Mouse (Mus musculus) heart, embryonic 14.5 days (tissue): ENCODE data around the gene Add2. TPM values are rescaled to one million over a fixed set of nuclear protein-coding genes. Genes with fewer than 3 reads are reported as not detected.

ENCODE experiments used
- ATAC-seq: fragments of 200-750 bp; cut with Nextera tagmentation; 2 replicates; pipeline ENCODE4 v1.8.0; 2017; ENCODE audit warnings: low read depth, moderate TSS enrichment; ENCODE audit not compliant: insufficient number of reproducible peaks, insufficient read depth, low FRiP score
- H3K27ac ChIP-seq, 2 experiments: fragments of 200-500 bp in 1 of 2; fragments of 300-500 bp in 1 of 2; sonication (generic) in 1 of 2; replicated peaks in 1 of 2; 2 replicates each; pipeline ENCODE4 v1.5.1; 2012 to 2014; ENCODE audit warnings: low read depth in 2 of 2, low read length in 2 of 2, control low read depth in 1 of 2, mild to moderate bottlenecking in 1 of 2, mixed read lengths in 1 of 2; ENCODE audit not compliant: control insufficient read depth in 1 of 2, insufficient read depth in 1 of 2
- H3K27me3 ChIP-seq: fragments of 300-500 bp; sonication (generic); 2 replicates; pipeline ENCODE4 v1.6.1; 2014; ENCODE audit warnings: mild to moderate bottlenecking, low read length, control low read depth; ENCODE audit not compliant: control insufficient read depth, insufficient read depth
- H3K36me3 ChIP-seq: fragments of 300-500 bp; sonication (generic); 2 replicates; pipeline ENCODE4 v1.6.1; 2014; ENCODE audit warnings: mild to moderate bottlenecking, control low read depth, low read length, mixed read lengths; ENCODE audit not compliant: control insufficient read depth, insufficient read depth
- H3K4me1 ChIP-seq, 2 experiments: fragments of 200-500 bp in 1 of 2; fragments of 300-500 bp in 1 of 2; sonication (generic) in 1 of 2; 2 replicates each; pipeline ENCODE4 v1.6.1; 2012 to 2014; ENCODE audit warnings: low read length in 2 of 2, control low read depth in 1 of 2, mixed read lengths in 1 of 2; ENCODE audit not compliant: control insufficient read depth in 2 of 2, insufficient read depth in 2 of 2
- H3K4me2 ChIP-seq: fragments of 300-500 bp; sonication (generic); 2 replicates; pipeline ENCODE4 v1.6.1; 2014; ENCODE audit warnings: mild to moderate bottlenecking, low read length
- H3K4me3 ChIP-seq, 2 experiments: fragments of 200-500 bp in 1 of 2; fragments of 300-500 bp in 1 of 2; sonication (generic) in 1 of 2; 2 replicates each; pipeline ENCODE4 v1.5.1; 2012 to 2014; ENCODE audit warnings: low read length in 2 of 2, mild to moderate bottlenecking in 2 of 2, control low read depth in 1 of 2, low read depth in 1 of 2, moderate library complexity in 1 of 2; ENCODE audit not compliant: control insufficient read depth in 1 of 2, insufficient read depth in 1 of 2
- H3K9ac ChIP-seq: fragments of 300-500 bp; sonication (generic); 2 replicates; pipeline ENCODE4 v1.6.1; 2014; ENCODE audit warnings: mild to moderate bottlenecking, low read length
- H3K9me3 ChIP-seq: fragments of 300-500 bp; sonication (generic); 2 replicates; pipeline ENCODE4 v1.6.1; 2016; ENCODE audit warnings: low read length, control low read depth; ENCODE audit not compliant: control insufficient read depth
- WGBS: fragments of 180-500 bp; shearing (Covaris S2); extraction: QIAGEN DNeasy Blood & Tissue Kit; methylation state at CpG from one replicate; pipeline ENCODE4 v1.1.7; 2014; 5-methylcytosine and 5-hydroxymethylcytosine counted together
- polyA plus RNA-seq: library from polyadenylated mRNA; unstranded; fragments of >200 nt; fragmentation: Nextera tagmentation; extraction: Ambion mirVana; gene quantifications from 2 replicates; pipeline ENCODE4 v1.2.1, GENCODE M21; 2014

Add2 gene
- polyA plus RNA-seq, 1 experiment from 2014 or later = 2.3 TPM

DNA sequence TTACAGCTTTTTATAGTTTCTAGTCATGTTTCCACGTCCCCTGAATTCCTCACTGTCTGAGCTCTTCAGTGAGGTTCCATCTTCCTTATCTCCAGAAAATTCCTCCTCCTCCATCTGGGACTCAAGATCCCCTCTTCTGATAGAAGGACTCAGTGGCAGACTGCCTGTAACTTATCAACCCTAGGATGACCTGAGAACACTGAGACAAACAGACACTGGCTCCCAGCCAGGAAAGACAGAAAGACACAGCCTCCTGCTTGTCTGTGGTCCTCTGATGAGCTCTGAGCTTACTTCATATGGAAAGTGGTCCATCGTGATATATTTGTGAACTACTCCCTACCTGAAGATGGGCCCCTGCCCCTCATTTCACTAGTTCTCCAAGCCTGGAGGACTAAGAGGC, 126.0 kb downstream of the Add2 start:
- no peak for ATAC-seq
- WGBS = 31% methylated on average over 2 of the region's 2 CpGs

DNA sequence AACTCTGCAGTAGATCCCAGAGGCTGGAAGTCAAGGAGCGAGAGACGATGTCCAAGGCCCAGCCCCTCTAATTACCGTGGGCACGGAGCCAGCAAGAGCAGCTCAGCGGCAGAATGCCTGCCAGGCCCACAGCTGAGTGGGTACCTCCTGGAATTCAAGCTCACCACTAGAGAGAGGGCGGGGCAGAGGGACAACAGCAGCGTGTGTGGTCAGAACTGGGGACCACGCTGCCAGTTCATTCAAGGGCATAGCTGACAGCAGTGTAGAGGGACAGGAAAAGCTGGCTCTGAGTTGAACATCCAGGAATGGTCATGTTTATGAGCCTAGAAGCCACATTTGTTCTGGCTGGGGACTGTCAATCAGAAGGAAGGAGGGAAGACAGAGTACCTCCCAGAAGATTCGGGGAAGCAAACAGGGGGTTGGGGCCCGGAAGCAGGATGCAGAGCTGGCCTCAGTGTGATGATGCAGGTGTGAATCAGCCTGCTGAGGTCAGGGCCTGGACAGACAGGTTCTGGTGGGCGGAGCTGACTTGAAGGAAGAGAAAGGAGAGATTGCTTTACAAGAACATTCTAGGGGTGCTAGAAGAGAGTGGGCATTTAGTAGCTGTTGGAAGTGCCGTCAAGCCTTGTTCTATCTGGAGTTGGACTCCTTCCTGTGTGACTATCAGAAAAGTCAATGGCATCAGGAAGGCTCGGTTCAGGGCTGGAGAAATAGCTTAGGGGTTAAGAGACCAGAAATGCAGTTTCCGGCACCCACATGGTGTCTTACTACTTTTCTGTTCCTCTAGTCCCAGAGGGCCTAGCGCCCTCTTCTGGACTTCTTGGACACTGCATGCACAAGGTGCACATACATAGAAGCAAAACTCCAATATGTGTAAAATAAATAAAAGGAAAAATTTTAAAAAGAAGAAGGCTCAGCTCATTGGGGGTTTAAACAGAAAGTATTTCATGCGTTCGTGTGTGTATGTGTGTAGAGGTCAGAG, 129.1 kb downstream of the Add2 start:
- no peaks in the 10 kb centered on the region for H3K36me3 ChIP-seq
- WGBS = 56% methylated on average over 17 of the region's 17 CpGs
- H3K4me1 ChIP-seq = peaks cover 5 to 6% of the 10 kb centered on the region in 2 experiments; a peak in 1 of 4 replicates
- no peaks in the 10 kb centered on the region for H3K27me3 ChIP-seq
- H3K9me3 ChIP-seq = no peaks in the 10 kb centered on the region
- H3K9ac ChIP-seq = no peak overlapping the region
- no peak overlapping the region for H3K27ac ChIP-seq
- H3K4me2 ChIP-seq = 0 out of 2 replicates have a peak overlapping the region, but pooled peaks have one; percentile 5
- peak; percentile 62 for ATAC-seq
- no peak overlapping the region for H3K4me3 ChIP-seq

More for the DNA sequence above, 126.0 kb downstream of the Add2 start:
- Histone ChIP-seq H3K4me1 (peaks cover 5 to 6% of the 10 kb centered on the region in 2 experiments; a peak in 1 of 4 replicates), H3K9ac (no peak overlapping the region), H3K4me3 (no peak overlapping the region), H3K27me3 (no peaks in the 10 kb centered on the region), H3K27ac (no peak overlapping the region), H3K9me3 (no peaks in the 10 kb centered on the region), H3K4me2 (no peak overlapping the region), H3K36me3 (no peaks in the 10 kb centered on the region)

- H3K36me3 ChIP-seq = no peaks in the 10 kb centered on the region
- no peaks in the 10 kb centered on the region for H3K9me3 ChIP-seq
- ATAC-seq = no peak
- WGBS = 53% methylated on average over 3 of the region's 3 CpGs
- H3K27ac ChIP-seq = no peak overlapping the region
- no peaks in the 10 kb centered on the region for H3K27me3 ChIP-seq
- no peak overlapping the region for H3K9ac ChIP-seq
- no peak overlapping the region for H3K4me2 ChIP-seq
- H3K4me3 ChIP-seq = no peak overlapping the region
- H3K4me1 ChIP-seq = peaks cover 5 to 6% of the 10 kb centered on the region in 2 experiments; a peak in 1 of 4 replicates
Observed at GRCm38 (mm10) chr6:86160878-86161277, 132.4 kb downstream of the Add2 start.

DNA sequence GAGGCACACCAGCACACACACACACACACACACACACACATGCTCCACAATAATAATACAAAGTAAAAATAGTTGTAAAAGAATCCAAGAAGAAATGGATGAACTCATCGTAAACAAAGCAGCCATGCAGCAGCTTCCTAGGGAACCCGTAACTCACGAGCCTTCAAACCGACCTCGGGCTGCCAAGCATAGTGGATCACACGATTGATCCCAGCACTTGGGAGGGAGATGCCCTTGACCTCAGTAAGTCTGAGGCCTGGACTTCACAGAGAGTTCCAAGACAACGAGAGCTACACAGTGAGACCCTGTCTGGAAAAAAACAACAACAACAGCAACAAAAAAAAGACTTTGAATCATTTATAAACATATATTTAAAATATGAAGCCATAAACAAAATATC, 133.1 kb downstream of the Add2 start:
- no peak for ATAC-seq
- H3K4me2 ChIP-seq = no peak overlapping the region
- 68% methylated on average over 7 of the region's 7 CpGs for WGBS
- H3K27ac ChIP-seq = no peak overlapping the region
- H3K9me3 ChIP-seq = no peaks in the 10 kb centered on the region
- H3K36me3 ChIP-seq = no peaks in the 10 kb centered on the region
- H3K27me3 ChIP-seq = no peaks in the 10 kb centered on the region
- no peak overlapping the region for H3K9ac ChIP-seq
- no peak overlapping the region for H3K4me3 ChIP-seq
- H3K4me1 ChIP-seq = peaks cover 5 to 6% of the 10 kb centered on the region in 2 experiments; a peak in 1 of 4 replicates

DNA sequence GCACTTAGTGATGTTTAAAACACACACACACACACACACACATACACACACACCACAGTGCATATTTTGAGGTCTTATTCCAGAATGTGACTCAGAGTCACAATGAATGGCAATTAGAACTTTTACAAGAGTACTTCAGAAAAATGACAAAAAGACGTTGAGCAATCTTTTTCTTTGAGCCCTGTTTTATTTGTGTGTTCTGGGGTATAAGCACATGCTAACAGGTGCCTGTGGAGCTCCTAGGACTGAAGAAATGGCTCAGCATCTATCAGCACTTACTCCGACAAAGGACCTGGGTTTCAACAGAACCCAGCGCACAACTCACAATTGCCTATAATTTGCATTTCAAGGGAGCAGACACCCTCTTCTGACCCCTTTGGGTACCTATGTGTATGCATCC, 135.5 kb downstream of the Add2 start:
- Histone ChIP-seq H3K9me3 (no peaks in the 10 kb centered on the region), H3K9ac (no peak overlapping the region), H3K27ac (no peak overlapping the region), H3K36me3 (no peaks in the 10 kb centered on the region), H3K4me1 (no peaks in the 10 kb centered on the region), H3K4me3 (no peak overlapping the region), H3K4me2 (no peak overlapping the region), H3K27me3 (no peaks in the 10 kb centered on the region)
- no peak for ATAC-seq
- WGBS = 67% methylated on average over 3 of the region's 3 CpGs

- no peak overlapping the region for H3K4me2 ChIP-seq
- H3K9me3 ChIP-seq = no peaks in the 10 kb centered on the region
- no peak overlapping the region for H3K4me3 ChIP-seq
- H3K36me3 ChIP-seq = no peaks in the 10 kb centered on the region
- no peak for ATAC-seq
- no peaks in the 10 kb centered on the region for H3K27me3 ChIP-seq
- no peak overlapping the region for H3K27ac ChIP-seq
- 77% methylated on average over 9 of the region's 9 CpGs for WGBS
- no peak overlapping the region for H3K9ac ChIP-seq
- no peaks in the 10 kb centered on the region for H3K4me1 ChIP-seq
Observed at GRCm38 (mm10) chr6:86166426-86166825, 137.9 kb downstream of the Add2 start.

- 59% methylated on average over 5 of the region's 5 CpGs for WGBS
- no peak overlapping the region for H3K4me3 ChIP-seq
- no peaks in the 10 kb centered on the region for H3K27me3 ChIP-seq
- no peaks in the 10 kb centered on the region for H3K36me3 ChIP-seq
- H3K4me1 ChIP-seq = no peaks in the 10 kb centered on the region
- no peak for ATAC-seq
- no peaks in the 10 kb centered on the region for H3K9me3 ChIP-seq
- no peak overlapping the region for H3K9ac ChIP-seq
- H3K27ac ChIP-seq = no peak overlapping the region
- H3K4me2 ChIP-seq = no peak overlapping the region
Observed at GRCm38 (mm10) chr6:86167851-86168250, 139.4 kb downstream of the Add2 start.
